1 mouse cellular context compared by ENCODE assay signal in the genomic region with DNA sequence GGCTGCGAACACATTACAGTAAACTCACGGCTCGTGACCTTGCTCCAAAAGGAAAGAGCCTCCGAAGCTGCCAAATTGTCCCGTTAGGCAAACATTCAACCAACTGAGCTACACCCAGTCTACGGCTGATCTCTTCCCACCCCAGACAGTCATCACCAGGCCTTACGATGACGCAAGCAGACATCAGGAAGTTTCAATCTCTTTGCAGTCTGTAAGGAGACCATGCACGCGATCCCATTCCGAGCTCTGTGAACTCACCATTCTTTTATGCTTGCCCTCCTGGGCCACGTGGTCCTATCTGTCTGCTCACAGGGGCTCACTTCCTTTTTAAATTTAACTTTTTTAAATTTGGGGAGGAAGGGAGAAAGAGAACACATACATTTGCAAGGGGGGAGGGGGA.
TF ChIP-seq lines count a peak whose summit lies in the region.

No protein-coding gene starts in this region.

TF ChIP-seq in MEL, 35 proteins besides CTCF, POLR2A, EP300 and RAD21 (continued from another document):
- TF ChIP-seq ZKSCAN1 (IDR thresholded peaks at IDR 0.05; ENCODE audit: low read depth, low read length) (no peak), ZMIZ1 (IDR thresholded peaks at IDR 0.05; ENCODE audit: low read depth, low read length) (no peak), CHD2 (IDR thresholded peaks at IDR 0.05; ENCODE audit: low read length) (no peak), MYC (IDR thresholded peaks at IDR 0.05; ENCODE audit: low read depth, low read length) (peak; percentile 96), POLR2AphosphoS2 (IDR thresholded peaks at IDR 0.05; ENCODE audit: low read length) (no peak; the same call in 1 of the 2 replicates), MAZ (IDR thresholded peaks at IDR 0.05; ENCODE audit: low read depth, low read length) (no peak), POLR2AphosphoS5 (IDR thresholded peaks at IDR 0.05; ENCODE audit: borderline replicate concordance, low read depth, low read length) (no peak), SIN3A (IDR thresholded peaks at IDR 0.05; ENCODE audit: low read length) (peak; percentile 52), USF2 (IDR thresholded peaks at IDR 0.05; ENCODE audit: borderline replicate concordance in 1 of 2, insufficient read depth in 1 of 2, low read depth in 1 of 2, low read length in 2 of 2) (peak in 1 of 2 experiments; percentile 30; a peak in 1 of 4 replicates), MAFK (IDR thresholded peaks at IDR 0.05; ENCODE audit: borderline replicate concordance, low read depth, low read length) (no peak), GATA1 (IDR thresholded peaks at IDR 0.05; ENCODE audit: low read depth, low read length) (no peak), HCFC1 (IDR thresholded peaks at IDR 0.05; ENCODE audit: low read depth, low read length) (no peak)
